Mouse (Mus musculus): ENCODE results near the gene Atp6v0a1. TPM values are rescaled to one million over a fixed set of nuclear protein-coding genes. Genes with fewer than 3 reads are reported as not detected.
A peak's percentile ranks its signal among the peaks of the same experiment; 100 is the strongest.

Gene Atp6v0a1
- polyA plus RNA-seq, 1 experiment from 2014 or later, result 47.8 TPM

GRCm38 (mm10) chr11:101086323-101086674, 77.0 kb downstream of the Atp6v0a1 start:
- WGBS, result 74% methylated on average over 6 of the region's 6 CpGs
- ATAC-seq (ENCODE audit: insufficient read depth, low FRiP score), result no peak
- Histone ChIP-seq H3K4me1 (ENCODE audit: control insufficient read depth, insufficient read depth, low read length) (peaks cover 34% of the 10 kb centered on the region), H3K9me3 (replicated peaks; ENCODE audit: control insufficient read depth, low read length) (no peaks in the 10 kb centered on the region), H3K36me3 (ENCODE audit: control insufficient read depth, insufficient read depth, low read length) (peaks cover 4% of the 10 kb centered on the region; the same call in 1 of the 2 replicates), H3K4me2 (ENCODE audit: low read depth, low read length) (peak overlapping the region; percentile 81), H3K27ac (ENCODE audit: low read length) (peak overlapping the region; percentile 90), H3K4me3 (replicated peaks; ENCODE audit: low read length) (peak overlapping the region; percentile 73), H3K27me3 (ENCODE audit: control insufficient read depth, insufficient read depth, low read length) (no peaks in the 10 kb centered on the region), H3K9ac (ENCODE audit: low read length) (peak overlapping the region; percentile 64)

DNA sequence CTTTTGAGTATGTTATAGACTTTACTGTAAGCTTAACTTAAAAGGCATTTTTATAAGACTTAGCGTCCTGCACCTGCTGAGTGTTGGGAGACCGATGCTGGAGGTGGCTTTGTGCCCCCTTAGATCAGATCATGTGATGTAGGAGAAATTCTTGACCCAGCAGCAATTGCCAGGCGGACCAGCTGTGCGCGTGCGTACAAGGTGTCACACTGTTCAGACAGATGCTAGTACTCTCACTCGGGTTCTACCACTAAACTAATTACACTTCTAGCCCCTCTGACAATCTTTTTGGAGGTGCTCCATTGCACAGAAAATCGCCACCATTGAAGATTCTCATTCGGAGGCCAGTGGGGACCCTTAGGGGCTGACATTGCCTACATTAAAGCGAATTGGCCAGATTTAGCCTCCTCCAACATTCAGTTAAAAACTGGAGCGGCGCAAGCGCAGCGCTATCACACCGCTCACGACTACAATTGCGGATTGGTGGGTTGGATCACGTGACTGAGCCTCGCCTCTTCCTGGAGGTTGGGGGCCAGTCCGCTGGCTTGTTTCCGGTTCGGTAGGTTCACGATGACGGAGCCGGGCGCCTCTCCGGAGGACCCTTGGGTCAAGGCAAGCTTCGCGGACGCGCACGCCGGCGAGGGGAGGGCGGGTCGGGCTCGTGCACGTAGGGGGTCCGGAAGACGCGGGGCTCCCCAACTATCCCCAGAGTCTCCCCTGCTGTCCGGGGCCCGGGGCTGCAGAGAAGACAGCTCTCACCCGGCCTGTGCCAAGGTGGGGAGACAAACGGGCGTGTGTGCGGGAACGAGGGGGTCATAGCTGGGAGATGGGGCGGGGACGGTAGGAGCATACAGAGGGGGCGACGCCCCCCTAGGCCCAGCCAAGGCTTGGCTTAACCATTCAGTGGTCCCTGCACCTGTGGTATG, 77.8 kb downstream of the Atp6v0a1 start, which contains the start of gene Mlx:
TSS of gene Mlx (plus strand) at position 522 of the 926 bp plus-strand sequence.
- H3K27ac ChIP-seq (ENCODE audit: low read length), result peak within 1 kb of the TSS; percentile 90
- peak within 1 kb of the TSS; percentile 81 for H3K4me2 ChIP-seq (ENCODE audit: low read depth, low read length)
- peaks cover 7% of the 10 kb centered on the region; the same call in 1 of the 2 replicates for H3K36me3 ChIP-seq (ENCODE audit: control insufficient read depth, insufficient read depth, low read length)
- H3K4me3 ChIP-seq (replicated peaks; ENCODE audit: low read length), result peak within 1 kb of the TSS; percentile 73
- no peaks in the 10 kb centered on the region for H3K27me3 ChIP-seq (ENCODE audit: control insufficient read depth, insufficient read depth, low read length)
- peak; percentile 86 for ATAC-seq (ENCODE audit: insufficient read depth, low FRiP score)
- H3K9ac ChIP-seq (ENCODE audit: low read length), result peak within 1 kb of the TSS; percentile 89
- peaks cover 28% of the 10 kb centered on the region for H3K4me1 ChIP-seq (ENCODE audit: control insufficient read depth, insufficient read depth, low read length)
- no peaks in the 10 kb centered on the region for H3K9me3 ChIP-seq (replicated peaks; ENCODE audit: control insufficient read depth, low read length)
- 2% methylated on average over 52 of the region's 52 CpGs for WGBS

- Histone ChIP-seq H3K27me3 (ENCODE audit: control insufficient read depth, insufficient read depth, low read length) (no peaks in the 10 kb centered on the region), H3K4me2 (ENCODE audit: low read depth, low read length) (peak overlapping the region; percentile 81), H3K27ac (ENCODE audit: low read length) (peak overlapping the region; percentile 90), H3K4me3 (replicated peaks; ENCODE audit: low read length) (peak overlapping the region; percentile 73), H3K36me3 (ENCODE audit: control insufficient read depth, insufficient read depth, low read length) (peaks cover 11% of the 10 kb centered on the region; the same call in 1 of the 2 replicates), H3K9ac (ENCODE audit: low read length) (peak overlapping the region; percentile 89), H3K9me3 (replicated peaks; ENCODE audit: control insufficient read depth, low read length) (no peaks in the 10 kb centered on the region), H3K4me1 (ENCODE audit: control insufficient read depth, insufficient read depth, low read length) (peaks cover 28% of the 10 kb centered on the region)
- no peak for ATAC-seq (ENCODE audit: insufficient read depth, low FRiP score)
- WGBS, result 5% methylated on average over 8 of the region's 8 CpGs
These were observed 78.4 kb downstream of the Atp6v0a1 start for GRCm38 (mm10) chr11:101087682-101088055.

GRCm38 (mm10) chr11:101089931-101090330, 80.7 kb downstream of the Atp6v0a1 start:
- no peaks in the 10 kb centered on the region for H3K9me3 ChIP-seq (replicated peaks; ENCODE audit: control insufficient read depth, low read length)

GRCm38 (mm10) chr11:101094930-101095313, 85.7 kb downstream of the Atp6v0a1 start:
- Histone ChIP-seq H3K4me2 (ENCODE audit: low read depth, low read length) (peak overlapping the region; percentile 98), H3K4me3 (replicated peaks; ENCODE audit: low read length) (peak overlapping the region; percentile 93), H3K27me3 (ENCODE audit: control insufficient read depth, insufficient read depth, low read length) (no peaks in the 10 kb centered on the region), H3K9ac (ENCODE audit: low read length) (peak overlapping the region; percentile 81), H3K36me3 (ENCODE audit: control insufficient read depth, insufficient read depth, low read length) (peaks cover 18% of the 10 kb centered on the region), H3K4me1 (ENCODE audit: control insufficient read depth, insufficient read depth, low read length) (peaks cover 12% of the 10 kb centered on the region), H3K27ac (ENCODE audit: low read length) (no peak overlapping the region), H3K9me3 (replicated peaks; ENCODE audit: control insufficient read depth, low read length) (no peaks in the 10 kb centered on the region)
- no peak for ATAC-seq (ENCODE audit: insufficient read depth, low FRiP score)
- WGBS, result under 1% methylated on average over 18 of the region's 18 CpGs

More at GRCm38 (mm10) chr11:101089931-101090330, 80.7 kb downstream of the Atp6v0a1 start:
- peaks cover 11% of the 10 kb centered on the region; the same call in 1 of the 2 replicates for H3K36me3 ChIP-seq (ENCODE audit: control insufficient read depth, insufficient read depth, low read length)
- peaks cover 27% of the 10 kb centered on the region for H3K4me1 ChIP-seq (ENCODE audit: control insufficient read depth, insufficient read depth, low read length)
- no peaks in the 10 kb centered on the region for H3K27me3 ChIP-seq (ENCODE audit: control insufficient read depth, insufficient read depth, low read length)
- H3K4me2 ChIP-seq (ENCODE audit: low read depth, low read length), result no peak overlapping the region
- H3K4me3 ChIP-seq (replicated peaks; ENCODE audit: low read length), result no peak overlapping the region
- H3K9ac ChIP-seq (ENCODE audit: low read length), result no peak overlapping the region
- no peak overlapping the region for H3K27ac ChIP-seq (ENCODE audit: low read length)
- 85% methylated on average over 1 of the region's 1 CpGs for WGBS
- no peak for ATAC-seq (ENCODE audit: insufficient read depth, low FRiP score)

DNA sequence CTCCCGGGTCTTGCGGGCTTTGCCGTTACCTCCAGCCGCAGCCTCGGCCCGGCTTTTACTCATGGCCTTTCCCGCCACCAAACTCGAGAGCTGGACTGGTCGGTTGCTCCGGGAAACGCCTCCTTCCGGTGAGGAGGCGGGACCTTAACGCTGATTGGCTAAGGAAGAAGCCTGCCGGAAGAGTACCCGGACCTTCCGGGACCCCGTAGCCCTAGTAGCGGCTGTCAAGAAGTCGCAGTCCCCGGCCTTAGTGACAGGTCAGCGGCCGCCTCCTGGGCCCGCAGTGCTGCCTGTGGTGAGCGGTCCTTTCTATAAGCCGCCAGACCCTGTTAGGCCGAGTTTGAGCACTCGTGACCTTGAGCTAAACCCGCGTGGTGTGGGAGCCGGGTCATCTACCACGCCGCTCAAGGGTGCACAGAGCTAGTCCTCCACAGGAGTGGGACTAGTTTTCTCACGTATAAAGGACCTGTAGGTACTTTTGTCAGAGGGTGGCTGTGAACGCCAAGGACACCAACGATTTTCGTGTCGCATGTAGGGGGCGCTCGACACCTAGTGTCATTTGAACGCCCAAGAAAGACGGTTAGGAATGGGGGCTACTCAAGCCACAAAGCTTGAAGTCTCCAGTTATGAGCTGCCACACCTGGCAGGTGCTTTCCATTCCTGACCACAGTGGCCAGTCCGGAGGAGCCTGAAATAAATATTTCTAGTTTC, 86.2 kb downstream of the Atp6v0a1 start, which contains the start of gene Psmc3ip:
TSS of gene Psmc3ip (minus strand) at position 123 of the 711 bp plus-strand sequence.
- Histone ChIP-seq H3K27ac (ENCODE audit: low read length) (peak within 1 kb of the TSS; percentile 97), H3K4me2 (ENCODE audit: low read depth, low read length) (peak within 1 kb of the TSS; percentile 98), H3K9me3 (replicated peaks; ENCODE audit: control insufficient read depth, low read length) (no peaks in the 10 kb centered on the region), H3K36me3 (ENCODE audit: control insufficient read depth, insufficient read depth, low read length) (peaks cover 16% of the 10 kb centered on the region), H3K9ac (ENCODE audit: low read length) (peak within 1 kb of the TSS; percentile 89), H3K4me3 (replicated peaks; ENCODE audit: low read length) (peak within 1 kb of the TSS; percentile 93), H3K27me3 (ENCODE audit: control insufficient read depth, insufficient read depth, low read length) (no peaks in the 10 kb centered on the region), H3K4me1 (ENCODE audit: control insufficient read depth, insufficient read depth, low read length) (peaks cover 12% of the 10 kb centered on the region)
- ATAC-seq (ENCODE audit: insufficient read depth, low FRiP score), result peak; percentile 96
- under 1% methylated on average over 43 of the region's 43 CpGs for WGBS

DNA sequence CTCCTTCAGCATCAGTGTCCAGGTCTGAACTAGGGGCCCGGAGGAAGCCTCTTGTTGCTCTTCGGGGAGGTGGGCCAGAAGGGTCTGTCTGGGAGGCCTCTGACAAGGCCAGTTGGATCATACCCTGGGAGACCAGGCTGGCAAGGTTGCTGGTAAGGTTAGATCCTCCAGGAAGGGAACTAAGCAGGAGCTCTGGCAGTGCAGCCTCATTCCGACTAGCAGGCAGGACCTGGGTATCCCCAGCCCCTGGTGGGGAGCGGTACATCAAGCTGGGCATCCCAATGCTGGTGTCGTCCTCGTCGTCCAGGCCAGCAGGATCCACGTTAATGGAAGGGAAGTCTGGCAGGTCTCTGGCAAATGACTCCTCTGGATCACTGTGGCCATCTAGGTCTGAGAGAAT, 89.0 kb downstream of the Atp6v0a1 start:
- 89% methylated on average over 8 of the region's 8 CpGs for WGBS
- ATAC-seq (ENCODE audit: insufficient read depth, low FRiP score), result no peak
- Histone ChIP-seq H3K9ac (ENCODE audit: low read length) (no peak overlapping the region), H3K9me3 (replicated peaks; ENCODE audit: control insufficient read depth, low read length) (no peaks in the 10 kb centered on the region), H3K4me1 (ENCODE audit: control insufficient read depth, insufficient read depth, low read length) (peaks cover 12% of the 10 kb centered on the region), H3K4me3 (replicated peaks; ENCODE audit: low read length) (no peak overlapping the region), H3K27ac (ENCODE audit: low read length) (no peak overlapping the region), H3K27me3 (ENCODE audit: control insufficient read depth, insufficient read depth, low read length) (no peaks in the 10 kb centered on the region), H3K36me3 (ENCODE audit: control insufficient read depth, insufficient read depth, low read length) (peaks cover 6% of the 10 kb centered on the region; the same call in 1 of the 2 replicates), H3K4me2 (ENCODE audit: low read depth, low read length) (no peak overlapping the region)

DNA sequence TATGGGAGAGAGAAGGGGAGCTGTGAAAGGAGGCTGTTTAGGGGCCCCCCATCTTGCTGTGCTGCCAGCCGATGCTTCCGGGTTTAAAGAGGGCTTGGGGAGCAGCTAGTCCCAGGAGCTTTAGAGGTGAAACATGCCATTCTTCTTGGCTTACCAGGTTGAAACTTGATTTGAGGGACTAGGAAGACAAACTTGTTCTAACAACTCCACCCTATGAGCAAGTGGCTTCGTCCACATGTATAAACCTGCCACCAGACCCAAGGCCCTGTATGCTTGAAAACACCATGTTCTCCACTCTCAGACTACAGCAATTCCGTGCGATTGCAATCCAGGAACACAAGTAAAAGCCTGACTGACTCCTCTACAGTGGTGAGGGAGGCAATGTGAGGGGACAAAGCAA, 93.8 kb downstream of the Atp6v0a1 start:
- H3K4me1 ChIP-seq (ENCODE audit: control insufficient read depth, insufficient read depth, low read length), result no peaks in the 10 kb centered on the region
- no peaks in the 10 kb centered on the region for H3K27me3 ChIP-seq (ENCODE audit: control insufficient read depth, insufficient read depth, low read length)
- H3K9ac ChIP-seq (ENCODE audit: low read length), result peak overlapping the region; percentile 38; the same call in 1 of the 2 replicates
- no peak for ATAC-seq (ENCODE audit: insufficient read depth, low FRiP score)
- H3K27ac ChIP-seq (ENCODE audit: low read length), result peak overlapping the region; percentile 94
- H3K4me3 ChIP-seq (replicated peaks; ENCODE audit: low read length), result no peak overlapping the region
- H3K36me3 ChIP-seq (ENCODE audit: control insufficient read depth, insufficient read depth, low read length), result peaks cover 4% of the 10 kb centered on the region; the same call in 1 of the 2 replicates
- 78% methylated on average over 5 of the region's 5 CpGs for WGBS
- 0 out of 2 replicates have a peak overlapping the region, but pooled peaks have one; percentile 17 for H3K4me2 ChIP-seq (ENCODE audit: low read depth, low read length)
- H3K9me3 ChIP-seq (replicated peaks; ENCODE audit: control insufficient read depth, low read length), result no peaks in the 10 kb centered on the region
